Mouse (Mus musculus) forebrain, embryonic 13.5 days (tissue): ENCODE results near the gene Astl. TPM values are rescaled to one million over a fixed set of nuclear protein-coding genes. Genes with fewer than 3 reads are reported as not detected.

Experiments used
- ATAC-seq: fragments of 200-750 bp; cut with Nextera tagmentation; 2 replicates; pipeline ENCODE4 v1.8.0; 2017
- H3K27ac ChIP-seq: fragments of 300-500 bp; sonication (generic); 2 replicates; pipeline ENCODE4 v1.5.1; 2015; ENCODE audit warnings: inconsistent platforms, mild to moderate bottlenecking, moderate library complexity
- H3K27me3 ChIP-seq: fragments of 300-500 bp; sonication (generic); 2 replicates; pipeline ENCODE4 v1.6.1; 2015; ENCODE audit warnings: mild to moderate bottlenecking, inconsistent platforms
- H3K36me3 ChIP-seq: fragments of 300-500 bp; sonication (generic); 2 replicates; pipeline ENCODE4 v1.6.1; 2015; ENCODE audit warnings: mild to moderate bottlenecking, inconsistent platforms; ENCODE audit not compliant: poor library complexity, severe bottlenecking
- H3K4me1 ChIP-seq: fragments of 300-500 bp; sonication (generic); 2 replicates; pipeline ENCODE4 v1.6.1; 2015; ENCODE audit warnings: inconsistent platforms
- H3K4me2 ChIP-seq: fragments of 300-500 bp; sonication (generic); 2 replicates; pipeline ENCODE4 v1.6.1; 2015; ENCODE audit warnings: inconsistent platforms, mild to moderate bottlenecking, moderate library complexity
- H3K4me3 ChIP-seq: fragments of 300-500 bp; sonication (generic); 2 replicates; pipeline ENCODE4 v1.5.1; 2015; ENCODE audit warnings: mild to moderate bottlenecking, inconsistent platforms
- H3K9ac ChIP-seq: fragments of 300-500 bp; sonication (generic); 2 replicates; pipeline ENCODE4 v1.6.1; 2015; ENCODE audit warnings: mild to moderate bottlenecking, inconsistent platforms
- H3K9me3 ChIP-seq: fragments of 300-500 bp; sonication (generic); replicated peaks from 2 replicates; pipeline ENCODE4 v1.6.1; 2016; ENCODE audit warnings: inconsistent platforms
- WGBS: fragments of 180-500 bp; shearing (Covaris S2); methylation state at CpG from one replicate; pipeline ENCODE4 v1.1.7; 2015; 5-methylcytosine and 5-hydroxymethylcytosine counted together
- polyA plus RNA-seq: library from polyadenylated mRNA; unstranded; fragments of >200 nt; fragmentation: Nextera tagmentation; extraction: Ambion mirVana; gene quantifications from 2 replicates; pipeline ENCODE4 v1.2.1, GENCODE M21; 2015

Astl gene
- polyA plus RNA-seq, 1 experiment from 2014 or later, result not detected

DNA sequence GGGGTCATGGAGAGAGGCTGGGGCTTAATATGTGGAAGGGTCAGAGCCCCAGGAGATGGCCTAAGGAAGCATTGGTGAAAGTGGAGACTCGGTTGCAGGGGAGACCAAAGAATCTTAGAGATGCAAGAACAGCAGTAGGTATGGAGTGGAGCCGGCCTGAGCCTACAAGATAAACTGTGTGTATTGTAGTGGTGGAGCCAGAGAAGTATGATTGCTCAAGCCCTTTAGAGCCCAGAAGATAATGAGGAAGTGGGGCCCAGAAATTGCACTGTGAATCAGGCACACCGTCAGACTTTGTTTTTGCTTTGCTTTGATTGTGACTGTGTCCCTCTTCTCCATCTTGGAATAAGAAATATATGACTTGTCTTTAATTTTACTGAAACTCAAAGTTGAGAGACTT lies 52.9 kb downstream of the Astl start:
- H3K4me3 ChIP-seq, result no peak overlapping the region
- whole genome bisulfite sequencing, result 78% methylated on average over 3 of the region's 3 CpGs
- no peak overlapping the region for H3K9ac ChIP-seq
- ATAC-seq, result no peak
- no peak overlapping the region for H3K4me2 ChIP-seq
- no peaks in the 10 kb centered on the region for H3K36me3 ChIP-seq
- no peaks in the 10 kb centered on the region for H3K4me1 ChIP-seq
- H3K27me3 ChIP-seq, result 0 out of 2 replicates have a peak, but pooled peaks cover 3% of the 10 kb centered on the region
- no peaks in the 10 kb centered on the region for H3K9me3 ChIP-seq
- no peak overlapping the region for H3K27ac ChIP-seq

DNA sequence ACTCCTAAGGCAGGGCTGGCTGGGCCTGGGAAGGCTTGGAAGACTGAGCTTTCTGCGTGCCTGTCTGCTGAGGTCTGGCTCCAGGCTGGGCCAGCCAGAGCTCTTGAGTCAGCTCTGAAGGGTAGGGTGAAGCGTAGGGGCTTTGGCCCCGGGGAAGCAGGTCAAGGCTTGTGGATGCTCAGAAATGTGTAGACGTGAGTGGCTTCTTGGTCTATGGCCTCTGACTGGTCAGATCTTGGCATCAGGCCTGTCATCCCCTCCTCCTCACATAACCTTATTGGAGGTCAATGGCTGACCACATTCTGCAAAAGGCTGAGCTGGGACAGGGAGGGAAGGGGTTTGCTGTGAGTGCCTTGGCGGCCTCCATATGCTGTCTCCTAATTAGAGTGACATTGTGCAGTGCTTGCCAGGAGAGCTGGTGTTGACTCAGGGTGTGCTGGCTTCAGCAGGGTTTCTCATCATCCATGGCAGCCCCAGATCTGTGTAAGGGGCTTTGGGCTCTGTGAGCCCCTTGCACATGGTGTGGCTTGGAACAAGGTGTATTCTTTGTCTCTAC lies 56.2 kb downstream of the Astl start:
- no peaks in the 10 kb centered on the region for H3K4me1 ChIP-seq
- 84% methylated on average over 5 of the region's 5 CpGs for WGBS
- H3K9ac ChIP-seq, result no peak overlapping the region
- H3K27me3 ChIP-seq, result no peaks in the 10 kb centered on the region
- ATAC-seq, result no peak
- no peaks in the 10 kb centered on the region for H3K36me3 ChIP-seq
- H3K4me3 ChIP-seq, result no peak overlapping the region
- no peaks in the 10 kb centered on the region for H3K9me3 ChIP-seq
- no peak overlapping the region for H3K27ac ChIP-seq
- no peak overlapping the region for H3K4me2 ChIP-seq

DNA sequence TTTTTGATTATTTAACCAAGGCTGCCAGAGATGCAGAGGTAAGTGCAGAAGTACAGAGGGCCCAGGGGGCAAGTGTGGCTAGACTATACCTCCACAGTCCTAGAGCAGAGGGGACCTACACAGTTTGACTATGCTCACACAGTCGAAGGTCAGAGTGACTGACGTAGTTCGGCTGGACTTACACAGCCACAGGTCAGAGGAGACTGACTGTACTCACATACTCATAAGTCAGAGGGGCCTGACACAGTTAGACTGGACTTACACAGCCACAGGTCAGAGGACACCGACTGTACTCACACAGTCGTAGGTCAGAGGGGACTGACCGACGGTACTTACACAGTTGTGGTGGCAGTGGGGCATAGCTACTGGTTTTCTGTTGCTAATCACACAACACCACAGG lies 60.3 kb downstream of the Astl start:
- no peak for ATAC-seq
- no peaks in the 10 kb centered on the region for H3K36me3 ChIP-seq
- H3K4me3 ChIP-seq, result no peak overlapping the region
- H3K27me3 ChIP-seq, result no peaks in the 10 kb centered on the region
- 97% methylated on average over 7 of the region's 7 CpGs for WGBS
- no peak overlapping the region for H3K4me2 ChIP-seq
- no peak overlapping the region for H3K27ac ChIP-seq
- peaks cover 7% of the 10 kb centered on the region for H3K4me1 ChIP-seq
- H3K9me3 ChIP-seq, result no peaks in the 10 kb centered on the region
- no peak overlapping the region for H3K9ac ChIP-seq

Other genes starting within 250 kb of the Astl start
- 74.9 and 77.1 TPM in 2 replicates for gene Ncaph, start 204.7 kb upstream of the Astl start, polyA plus RNA-seq
- 19.6 and 19.9 TPM in 2 replicates for gene Itpripl1, start 195.2 kb upstream of the Astl start, polyA plus RNA-seq
- gene 1810024B03Rik, start 130.4 kb upstream of the Astl start, polyA plus RNA-seq, result 2.0 and 3.4 TPM in 2 replicates
- 55.5 and 69.8 TPM in 2 replicates for gene Snrnp200, start 130.3 kb upstream of the Astl start, polyA plus RNA-seq
- gene Ciao1, start 90.8 kb upstream of the Astl start, polyA plus RNA-seq, result 56.2 and 61.6 TPM in 2 replicates
- gene Tmem127, start 90.7 kb upstream of the Astl start, polyA plus RNA-seq, result 33.7 and 38.6 TPM in 2 replicates
- gene Stard7, start 68.4 kb upstream of the Astl start, polyA plus RNA-seq, result 82.4 and 87.3 TPM in 2 replicates
- gene Dusp2, start 2.5 kb upstream of the Astl start, polyA plus RNA-seq, result 3.1 and 3.6 TPM in 2 replicates
- gene Adra2b, start 24.6 kb downstream of the Astl start, polyA plus RNA-seq, result 0.18 and 0.42 TPM in 2 replicates
- 0.12 and 0.13 TPM in 2 replicates for gene Gpat2, start 86.6 kb downstream of the Astl start, polyA plus RNA-seq
- gene Fahd2a, start 105.9 kb downstream of the Astl start, polyA plus RNA-seq, result 28.2 and 31.6 TPM in 2 replicates
- gene Kcnip3, start 183.5 kb downstream of the Astl start, polyA plus RNA-seq, result 5.2 and 6.3 TPM in 2 replicates
- gene Prom2, start 202.8 kb downstream of the Astl start, polyA plus RNA-seq, result not detected in 2 replicates
- 9.4 and 9.7 TPM in 2 replicates for gene Zfp661, start 248.5 kb downstream of the Astl start, polyA plus RNA-seq
- 181 and 193 TPM in 2 replicates for gene Mrps5, start 248.6 kb downstream of the Astl start, polyA plus RNA-seq